Mouse (Mus musculus) E14TG2a.4 (cell line): ENCODE data around the gene Gpr176.

Experiments
- H3K27me3 ChIP-seq: 2 replicates; pipeline ENCODE4 v1.6.1; 2014; ENCODE audit warnings: low read length, control low read depth; ENCODE audit not compliant: insufficient read depth
- H3K36me3 ChIP-seq: 2 replicates; pipeline ENCODE4 v1.6.1; 2014; ENCODE audit warnings: low read length, control low read depth; ENCODE audit not compliant: insufficient read depth
- H3K4me1 ChIP-seq: replicated peaks from 2 replicates; pipeline ENCODE4 v1.6.1; 2014; ENCODE audit warnings: low read depth, low read length, control low read depth
- H3K4me3 ChIP-seq: replicated peaks from 2 replicates; pipeline ENCODE4 v1.5.1; 2014; ENCODE audit warnings: mild to moderate bottlenecking, low read length
- H3K9me3 ChIP-seq: 2 replicates; pipeline ENCODE4 v1.6.1; 2014; ENCODE audit warnings: low read length, control low read depth
- CTCF ChIP-seq: conservative IDR thresholded peaks from 2 replicates; pipeline ENCODE4 v1.5.1; 2014; ENCODE audit warnings: low read length
- NANOG ChIP-seq: IDR thresholded peaks from 2 replicates; pipeline ENCODE4 v1.6.1; 2014; ENCODE audit warnings: borderline replicate concordance, low read length, mixed read lengths
- POU5F1 ChIP-seq: IDR thresholded peaks from 2 replicates; pipeline ENCODE4 v1.6.1; 2014; ENCODE audit warnings: low read length, borderline replicate concordance

Gene Gpr176

GRCm38 (mm10) chr2:118248966-118249365 lies 124.3 kb downstream of the Gpr176 start:
- Histone ChIP-seq H3K9me3 (no peaks in the 10 kb centered on the region), H3K4me1 (no peaks in the 10 kb centered on the region), H3K36me3 (no peaks in the 10 kb centered on the region), H3K27me3 (peaks cover 9% of the 10 kb centered on the region; the same call in 1 of the 2 replicates), H3K4me3 (no peak overlapping the region)
- no peak for TF ChIP-seq CTCF
- no peak for TF ChIP-seq POU5F1
- no peak for TF ChIP-seq NANOG

- TF ChIP-seq POU5F1 (no peak), CTCF (no peak), NANOG (no peak)
- Histone ChIP-seq H3K36me3 (no peaks in the 10 kb centered on the region), H3K4me3 (no peak overlapping the region), H3K27me3 (0 out of 2 replicates have a peak, but pooled peaks cover 2% of the 10 kb centered on the region), H3K9me3 (no peaks in the 10 kb centered on the region), H3K4me1 (no peaks in the 10 kb centered on the region)
Measured at GRCm38 (mm10) chr2:118248016-118248415, 125.2 kb downstream of the Gpr176 start.

- H3K36me3 ChIP-seq: no peaks in the 10 kb centered on the region
- no peak overlapping the region for H3K4me3 ChIP-seq
- H3K27me3 ChIP-seq: no peaks in the 10 kb centered on the region
- TF ChIP-seq CTCF (peak; percentile 51), NANOG (no peak), POU5F1 (no peak)
- H3K9me3 ChIP-seq: no peaks in the 10 kb centered on the region
- H3K4me1 ChIP-seq: no peaks in the 10 kb centered on the region
Measured at GRCm38 (mm10) chr2:118245914-118246313, 127.3 kb downstream of the Gpr176 start.

GRCm38 (mm10) chr2:118236196-118236595 lies 137.0 kb downstream of the Gpr176 start:
- Histone ChIP-seq H3K27me3 (no peaks in the 10 kb centered on the region; the same call in 1 of the 2 replicates), H3K4me3 (no peak overlapping the region), H3K36me3 (no peaks in the 10 kb centered on the region), H3K4me1 (no peaks in the 10 kb centered on the region), H3K9me3 (no peaks in the 10 kb centered on the region)
- TF ChIP-seq CTCF: no peak
- no peak for TF ChIP-seq NANOG
- TF ChIP-seq POU5F1: no peak

- Histone ChIP-seq H3K9me3 (no peaks in the 10 kb centered on the region), H3K4me3 (no peak overlapping the region), H3K4me1 (no peaks in the 10 kb centered on the region), H3K36me3 (no peaks in the 10 kb centered on the region), H3K27me3 (no peaks in the 10 kb centered on the region; the same call in 1 of the 2 replicates)
- TF ChIP-seq POU5F1: no peak
- TF ChIP-seq CTCF: no peak
- no peak for TF ChIP-seq NANOG
Measured at GRCm38 (mm10) chr2:118235614-118236013, 137.6 kb downstream of the Gpr176 start.

GRCm38 (mm10) chr2:118230544-118230943 lies 142.7 kb downstream of the Gpr176 start:
- TF ChIP-seq POU5F1: no peak
- no peak for TF ChIP-seq CTCF
- no peak for TF ChIP-seq NANOG
- no peaks in the 10 kb centered on the region for H3K4me1 ChIP-seq
- H3K36me3 ChIP-seq: no peaks in the 10 kb centered on the region
- no peaks in the 10 kb centered on the region for H3K27me3 ChIP-seq
- no peak overlapping the region for H3K4me3 ChIP-seq
- no peaks in the 10 kb centered on the region for H3K9me3 ChIP-seq

GRCm38 (mm10) chr2:118228486-118229079 lies 144.6 kb downstream of the Gpr176 start:
- Histone ChIP-seq H3K4me3 (no peak overlapping the region), H3K36me3 (no peaks in the 10 kb centered on the region), H3K9me3 (no peaks in the 10 kb centered on the region), H3K4me1 (no peaks in the 10 kb centered on the region), H3K27me3 (no peaks in the 10 kb centered on the region)
- no peak for TF ChIP-seq CTCF
- no peak for TF ChIP-seq POU5F1
- TF ChIP-seq NANOG: no peak
